Mouse (Mus musculus) c-Kit-positive CD71-positive TER-119-negative erythroid progenitor cells, embryonic 14.5 days (primary cell): ENCODE results near the gene Disc1.

Experiments
- DNase-seq: peaks from one replicate; pipeline ENCODE4 v3.0.0-alpha.2; 2013; ENCODE audit warnings: low read depth

Gene Disc1

DNA sequence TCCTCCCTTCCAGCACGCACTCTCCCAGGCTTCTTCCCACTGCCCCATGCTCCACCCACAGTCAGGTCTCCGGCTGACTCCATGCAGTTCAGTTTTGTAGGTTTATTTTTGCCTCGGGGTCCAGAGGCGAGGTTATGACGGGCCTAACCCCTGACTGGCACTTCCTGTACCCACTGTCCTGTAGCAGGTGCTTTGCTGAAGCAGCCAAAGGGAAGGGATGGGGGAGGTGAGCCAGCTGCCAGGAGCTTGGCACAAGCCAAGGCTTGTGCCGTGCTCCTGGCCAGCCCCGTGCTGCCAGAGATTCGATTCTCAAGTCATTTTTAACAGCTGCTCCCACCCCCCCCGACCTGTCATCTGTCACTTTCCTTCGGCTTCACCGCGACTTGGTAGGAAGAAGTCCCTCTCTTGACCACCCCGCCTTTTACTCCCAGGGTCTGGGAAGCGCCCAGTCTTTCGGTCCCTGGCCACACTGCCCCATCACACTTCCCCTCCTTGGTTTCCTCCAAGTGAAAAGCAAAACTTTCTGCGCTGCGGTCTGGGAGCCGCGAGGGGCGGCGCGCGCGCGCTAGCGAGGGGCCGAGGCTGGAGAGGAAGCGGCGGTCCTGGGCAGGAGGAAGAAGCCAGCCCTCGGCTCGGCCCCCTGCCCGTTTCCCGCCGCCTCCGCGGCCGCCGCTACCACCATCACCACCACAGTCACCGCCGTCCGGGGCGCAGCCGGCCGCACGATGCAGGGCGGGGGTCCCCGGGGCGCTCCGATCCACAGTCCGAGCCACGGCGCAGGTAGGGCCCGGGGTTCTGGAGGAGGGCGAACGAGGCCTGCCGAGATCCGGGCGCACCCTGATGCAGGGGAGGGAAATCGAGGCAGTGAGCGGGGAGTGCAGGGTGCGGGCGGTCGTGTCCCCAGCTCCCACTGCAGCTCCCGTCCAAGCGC, at the start of gene Disc1:
Gene Disc1 (plus strand): TSS at position 691 of the 931 bp plus-strand sequence.
- no peak for DNase-seq

DNA sequence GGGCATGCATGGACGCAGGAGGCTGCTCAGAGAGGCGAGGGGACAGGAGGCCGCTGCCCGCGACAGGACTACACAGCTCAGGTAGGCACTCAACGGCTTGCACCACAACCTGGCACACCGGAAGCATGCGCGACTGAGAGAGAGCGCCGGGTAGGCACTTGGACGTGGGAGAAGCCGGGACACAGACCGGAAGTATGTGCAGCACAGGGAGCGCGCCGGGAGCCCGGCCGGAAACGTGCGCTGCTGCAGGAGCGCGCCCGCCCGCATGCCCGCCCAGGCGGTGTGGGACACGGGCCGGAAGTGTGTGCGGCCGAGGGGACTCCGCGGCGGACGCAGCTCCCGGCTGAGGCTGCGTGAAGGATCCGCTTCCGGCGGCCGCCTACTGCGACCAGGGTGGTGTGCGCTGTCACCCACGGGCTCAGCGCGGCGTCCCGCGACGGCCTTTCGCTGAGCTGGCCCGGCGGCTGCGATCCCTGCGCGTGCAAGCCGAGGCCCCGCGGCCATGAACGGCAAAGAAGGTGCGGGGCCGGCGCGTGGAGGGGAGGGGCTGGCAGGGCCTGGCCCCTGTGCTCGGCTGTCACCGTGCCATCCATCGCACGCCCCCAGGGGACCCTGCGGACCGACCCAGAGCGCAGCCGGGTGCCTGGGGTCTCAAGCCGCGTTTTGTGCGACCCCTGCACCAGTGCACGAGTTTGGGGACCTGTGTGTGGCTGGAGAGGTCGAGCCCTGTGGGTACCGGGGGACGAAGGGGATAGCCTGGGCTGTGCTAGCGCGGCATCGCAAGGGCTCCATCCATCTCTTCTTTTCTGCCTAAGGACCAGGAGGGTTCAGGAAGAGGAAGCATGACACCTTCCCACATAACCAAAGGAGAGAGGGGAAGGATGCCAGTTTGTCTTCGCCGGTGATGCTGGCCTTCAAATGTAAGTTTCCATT, 41.0 kb upstream of the Disc1 start, which contains the start of gene Tsnax:
Gene Tsnax (plus strand): TSS at position 303 of the 933 bp plus-strand sequence.
- DNase-seq: peak; percentile 67

DNA sequence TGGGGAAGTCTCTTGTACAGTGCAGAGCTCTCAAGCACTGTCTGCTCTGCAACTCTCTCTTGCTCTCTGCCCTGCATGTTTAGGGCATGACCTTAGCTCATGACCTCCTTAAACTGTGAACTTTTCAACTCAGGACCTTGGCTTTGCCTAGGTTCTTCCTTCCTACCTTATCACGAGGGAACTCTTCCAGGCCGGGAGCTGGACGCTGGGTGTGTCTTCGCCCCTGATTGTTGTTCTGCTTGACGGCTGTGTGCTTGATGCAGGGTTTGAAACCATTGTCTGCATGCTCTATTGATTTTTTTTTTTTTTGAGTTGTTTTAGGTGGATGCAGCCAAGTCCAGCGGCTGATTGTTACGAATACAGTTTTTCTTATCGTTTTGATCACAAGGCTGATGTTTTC, 29.9 kb upstream of the Disc1 start:
- no peak for DNase-seq

DNA sequence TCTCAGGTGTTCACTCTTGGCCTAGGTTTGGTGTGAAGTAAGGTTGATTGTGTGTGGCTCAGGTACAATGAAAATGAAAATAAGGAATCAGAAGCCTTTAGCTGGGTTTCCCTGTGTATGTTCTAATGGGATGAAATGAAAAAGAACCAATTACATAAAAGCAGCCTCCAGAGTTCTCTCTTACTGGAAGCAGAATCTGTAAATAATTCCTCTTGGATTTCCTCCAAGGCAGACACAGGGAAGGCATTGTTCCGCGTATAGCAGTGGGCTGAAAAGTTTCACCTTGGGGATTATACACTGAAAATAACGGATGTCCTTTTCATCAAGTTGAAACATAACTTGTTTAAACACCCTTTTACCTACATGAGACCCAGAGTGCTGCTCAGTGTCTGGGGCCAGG, 26.8 kb upstream of the Disc1 start:
- no peak for DNase-seq

DNA sequence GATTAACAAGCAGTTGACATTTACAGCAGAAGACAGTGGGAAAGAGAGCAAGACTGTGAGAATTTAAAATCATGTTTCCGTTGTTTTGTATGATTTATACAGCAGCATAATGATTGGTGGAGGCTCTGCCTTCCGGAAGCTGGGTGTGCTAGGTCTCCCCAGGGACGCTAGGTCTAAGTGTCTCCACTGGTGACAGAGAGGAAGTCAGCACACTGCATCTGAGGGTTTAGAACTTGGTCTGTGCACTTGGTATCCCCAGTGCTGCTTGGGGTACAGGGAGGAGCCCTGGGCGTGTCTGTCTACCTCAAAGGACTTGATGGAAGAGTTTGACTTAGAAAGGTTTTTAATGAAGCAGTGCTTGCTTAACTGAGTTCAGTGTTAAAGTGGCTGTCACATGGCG, 25.2 kb upstream of the Disc1 start:
- no peak for DNase-seq

DNA sequence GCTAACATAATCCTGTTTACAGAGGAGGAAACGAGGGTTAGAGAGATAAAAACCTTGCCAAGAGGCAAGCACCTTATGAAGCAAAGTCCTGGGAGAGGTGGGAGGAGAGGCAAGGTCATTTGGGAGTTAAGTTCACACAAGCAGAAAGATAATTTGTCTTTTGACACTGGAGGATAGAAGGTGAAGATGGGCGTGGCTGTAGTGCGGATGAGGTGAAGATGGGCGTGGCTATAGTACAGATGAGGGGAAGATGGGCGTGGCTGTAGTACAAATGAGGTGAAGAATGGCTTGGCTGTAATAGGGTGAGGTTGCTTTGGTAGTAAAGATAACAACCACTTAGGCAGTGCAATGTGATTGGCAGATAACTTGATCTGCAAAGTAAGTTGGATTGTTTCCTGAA, 22.7 kb upstream of the Disc1 start:
- DNase-seq: peak; percentile 71

DNA sequence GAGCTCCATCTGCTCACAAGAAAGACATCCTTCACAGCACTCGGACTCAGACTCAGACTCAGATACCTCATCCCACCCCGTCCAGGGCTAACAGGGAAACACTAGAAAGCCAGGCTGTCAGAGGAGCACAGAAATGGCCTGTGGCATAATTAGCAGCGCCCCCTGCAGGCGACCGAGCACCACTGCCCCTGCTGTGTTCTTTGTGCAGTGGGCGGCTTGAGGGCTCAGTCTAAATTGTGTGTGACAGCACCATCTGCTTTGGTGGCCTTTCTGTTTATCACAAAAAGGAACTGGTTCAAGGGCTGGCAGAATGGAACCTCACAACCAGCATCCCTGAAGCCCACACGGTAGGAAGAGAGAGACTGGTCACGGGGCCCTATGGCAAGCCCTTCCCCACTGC, 19.3 kb upstream of the Disc1 start:
- peak; percentile 34 for DNase-seq

DNA sequence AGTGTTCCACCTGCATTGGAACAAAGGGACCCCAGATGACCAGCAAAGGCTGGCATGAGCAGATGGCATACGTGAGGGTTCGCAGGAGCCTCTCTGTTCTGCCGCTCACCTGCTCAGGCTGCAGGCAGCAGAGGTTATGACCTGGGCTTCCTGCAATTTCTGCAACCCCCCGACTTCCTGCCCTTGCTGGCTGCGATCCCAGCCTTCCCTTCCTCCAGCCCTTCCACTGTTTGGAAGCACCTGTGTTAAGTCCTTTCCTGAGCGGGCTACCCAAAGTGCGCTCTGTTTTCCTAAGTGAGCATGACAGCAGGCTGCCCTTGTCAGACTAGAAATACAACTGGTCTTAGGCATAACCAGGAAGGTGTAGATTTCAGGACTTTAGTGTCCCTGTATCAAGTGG, 16.9 kb upstream of the Disc1 start:
- no peak for DNase-seq

DNA sequence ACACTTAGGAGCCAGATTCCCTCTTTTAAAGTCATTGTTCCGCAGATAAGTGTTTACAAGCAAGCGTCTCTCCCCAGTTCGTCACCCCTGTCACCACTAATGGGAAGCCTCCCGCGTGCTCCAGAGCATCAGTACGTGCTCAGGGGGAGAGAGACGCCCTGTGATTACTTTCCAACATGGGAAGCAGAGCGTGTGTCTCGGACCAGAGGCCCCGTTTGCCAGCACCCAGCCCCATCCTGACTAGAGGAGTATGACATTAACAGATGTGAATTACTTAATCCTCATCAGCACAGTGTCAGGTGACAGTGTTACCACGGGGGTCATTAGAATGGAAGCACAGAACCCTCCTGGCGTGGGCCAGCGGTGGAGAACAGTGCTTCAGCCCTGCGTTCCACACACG, 15.3 kb upstream of the Disc1 start:
- DNase-seq: no peak

DNA sequence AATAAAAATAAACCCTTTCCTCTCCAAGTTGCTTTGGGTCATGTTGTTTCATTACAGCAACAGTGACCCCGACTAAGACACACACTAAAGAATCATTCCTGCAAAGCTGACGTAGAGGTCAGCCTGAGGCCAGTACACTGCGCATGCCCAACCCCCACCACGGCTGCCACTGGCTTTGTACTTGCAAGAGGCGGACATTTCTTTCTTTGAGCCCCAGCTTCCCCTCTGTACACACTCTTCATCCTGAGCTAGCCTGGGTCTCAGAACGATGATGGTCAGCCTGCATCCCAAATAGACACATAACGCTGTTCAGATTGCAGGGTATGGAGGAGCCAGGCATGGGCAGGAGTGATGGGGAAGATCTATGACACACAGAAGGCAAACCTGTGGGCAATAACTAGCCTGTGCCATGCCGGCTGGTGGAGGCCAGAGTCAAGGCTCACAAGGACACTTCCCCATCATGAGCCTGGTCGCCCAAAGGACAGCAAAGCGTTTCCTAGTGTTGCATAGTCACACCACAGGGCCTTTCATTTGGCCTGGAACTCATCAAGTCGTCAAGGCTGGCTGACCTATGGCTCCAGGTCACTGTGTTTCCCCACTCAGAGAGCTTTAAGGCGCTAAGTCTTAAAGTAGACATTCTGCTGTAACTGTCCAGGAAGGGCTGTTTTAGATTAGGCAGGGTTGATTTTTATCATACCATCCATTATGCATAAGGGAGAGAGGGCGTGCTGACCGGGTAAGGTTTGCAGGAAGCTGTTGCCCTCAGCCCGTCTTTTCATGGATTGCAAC, 13.2 kb upstream of the Disc1 start:
- no peak for DNase-seq

DNA sequence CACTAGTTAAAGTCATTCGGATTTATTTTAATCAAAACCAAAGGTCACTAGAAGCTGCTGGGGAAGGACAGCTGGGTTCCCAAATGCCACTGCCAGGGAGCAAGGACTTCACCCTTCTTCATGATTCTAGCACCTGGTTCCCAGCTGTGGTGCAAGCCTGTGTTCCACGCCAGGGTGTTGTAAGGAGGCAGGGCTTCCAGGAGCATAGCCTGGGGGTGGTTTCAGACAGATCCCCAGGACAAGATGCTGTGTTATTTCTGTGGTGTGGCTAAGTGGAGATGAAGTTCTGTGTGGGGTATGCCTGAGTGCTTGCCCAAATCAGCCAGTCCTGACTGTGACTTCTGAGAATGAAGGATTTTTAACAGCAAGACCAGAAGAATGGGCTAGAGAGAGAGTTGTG, 12.5 kb upstream of the Disc1 start:
- no peak for DNase-seq

DNA sequence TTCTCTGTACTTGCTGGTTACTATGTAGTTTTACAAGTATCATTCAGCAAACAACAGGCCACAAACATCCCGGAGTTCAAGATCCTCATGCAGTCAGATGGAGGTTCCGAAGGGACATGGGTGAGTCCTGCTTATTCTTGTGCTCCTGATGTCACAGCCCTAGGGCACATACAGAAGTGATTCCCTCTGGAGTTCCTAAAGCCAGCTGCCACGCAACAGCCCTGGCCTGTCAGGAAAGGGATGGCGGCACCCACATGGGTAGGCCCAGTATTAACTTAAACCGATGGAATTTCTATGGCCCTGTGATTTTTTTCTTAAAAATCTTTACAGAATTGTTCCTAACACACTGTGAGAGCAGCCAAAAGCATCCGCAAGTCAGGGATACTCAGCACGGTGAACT, 10.6 kb upstream of the Disc1 start:
- DNase-seq: no peak

DNA sequence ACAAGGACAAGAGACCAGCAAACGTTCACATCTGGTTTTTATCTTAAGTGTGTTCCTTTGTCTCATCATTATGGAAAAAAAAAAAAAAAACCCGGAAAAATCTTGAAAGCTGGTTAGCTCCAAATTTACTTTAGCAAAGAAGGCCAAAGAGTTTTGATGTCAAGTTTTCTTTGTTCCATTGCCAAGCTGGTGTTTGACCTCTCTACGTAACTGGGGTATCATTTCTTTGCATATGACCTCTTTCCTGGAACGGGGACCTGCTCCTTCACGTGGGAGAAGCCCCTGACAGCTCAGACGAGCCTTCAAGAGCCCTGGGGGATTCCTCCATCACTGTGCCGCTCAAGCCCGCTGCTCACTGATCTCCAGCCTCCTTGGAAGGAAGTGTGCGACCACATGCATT, 10.1 kb upstream of the Disc1 start:
- no peak for DNase-seq

DNA sequence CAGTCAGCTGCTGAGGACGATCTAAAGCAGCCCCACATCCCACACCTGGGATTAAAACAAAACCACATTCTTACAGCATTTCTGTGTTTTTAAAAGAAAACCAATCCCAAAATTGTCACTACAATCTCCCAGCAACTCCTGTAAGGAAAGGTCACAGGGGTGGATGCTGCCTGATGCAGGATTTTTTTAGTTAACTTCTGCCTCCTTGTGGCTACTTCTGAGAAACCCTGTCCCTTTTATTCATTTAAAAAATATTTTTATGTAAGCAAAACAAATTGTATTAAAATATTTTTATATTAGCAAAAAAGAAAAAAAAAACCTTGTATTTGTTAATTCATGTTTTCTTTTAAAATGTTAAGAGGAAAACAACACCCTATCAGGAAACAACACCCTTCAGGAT, 8.2 kb upstream of the Disc1 start:
- DNase-seq: no peak

DNA sequence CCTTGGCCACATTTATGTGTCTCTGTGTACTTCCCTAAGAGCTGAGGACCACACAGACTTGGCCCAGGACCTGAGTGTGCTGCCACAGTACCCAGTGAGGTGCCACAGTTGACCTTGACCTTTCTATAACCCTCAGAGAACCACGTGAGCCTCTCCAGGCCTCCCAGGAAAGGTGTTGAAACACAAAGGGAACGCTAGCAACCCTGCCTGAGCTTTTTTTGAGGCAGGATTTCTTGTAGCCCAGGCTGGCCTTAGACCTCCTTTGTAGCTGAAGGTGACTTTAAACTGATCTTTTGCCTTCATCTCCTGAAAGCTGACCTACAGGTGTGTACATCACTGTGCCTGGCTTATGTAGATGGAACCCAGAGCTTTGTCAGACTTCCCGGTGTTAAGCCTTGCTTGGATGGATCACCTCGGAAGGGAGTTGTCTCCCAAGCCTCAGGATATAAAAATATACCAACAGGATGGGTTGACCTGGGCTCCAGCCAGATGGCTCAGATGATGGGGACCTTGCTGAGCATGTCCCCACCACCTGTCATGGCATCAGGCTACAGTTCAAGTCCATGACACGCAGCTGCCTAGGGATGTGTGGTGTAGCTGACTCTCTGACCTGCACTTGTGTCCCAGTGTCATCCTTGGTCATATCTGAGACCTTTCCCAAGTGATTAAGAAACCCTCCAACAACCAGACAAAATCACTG, 4.8 kb upstream of the Disc1 start:
- no peak for DNase-seq

DNA sequence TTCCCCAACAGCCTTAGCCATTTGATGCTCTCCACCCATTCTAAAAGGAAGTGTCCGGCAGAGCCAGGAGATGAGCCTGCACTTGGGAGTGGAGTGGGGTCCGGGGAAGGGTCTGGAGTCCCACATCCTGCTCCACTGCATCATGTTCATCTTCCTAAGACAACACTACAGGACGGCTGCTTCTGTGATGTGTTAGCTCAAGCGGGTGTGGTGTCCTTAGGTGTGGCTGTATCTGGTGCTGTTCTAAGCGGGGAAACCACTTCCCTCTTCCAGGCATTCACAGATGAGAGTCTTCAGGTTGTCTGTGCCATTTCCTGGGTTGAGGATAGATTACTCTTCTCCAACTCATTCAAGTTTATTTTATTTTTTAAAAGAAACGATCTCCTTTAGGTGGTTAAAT, 4.2 kb upstream of the Disc1 start:
- no peak for DNase-seq

DNA sequence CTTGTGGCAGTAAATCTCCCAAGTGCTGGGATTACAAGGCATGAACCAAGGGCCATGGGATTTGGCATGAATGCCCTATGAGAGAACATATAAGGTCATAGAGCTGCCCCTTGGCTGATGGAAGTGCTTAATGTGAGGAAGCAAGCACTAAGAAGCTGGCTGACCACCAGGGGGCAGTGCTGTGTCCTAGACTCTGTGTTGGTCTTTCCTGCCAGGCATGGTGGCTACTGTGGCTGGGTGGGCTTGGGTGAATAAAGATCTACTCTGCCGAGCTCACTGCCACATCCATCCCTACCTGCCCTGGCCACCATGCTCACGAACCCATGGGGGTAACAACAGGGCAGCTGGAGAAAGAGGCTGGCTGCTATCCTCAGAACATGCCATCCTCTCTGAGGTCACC, 2.0 kb upstream of the Disc1 start:
- peak; percentile 32 for DNase-seq

DNA sequence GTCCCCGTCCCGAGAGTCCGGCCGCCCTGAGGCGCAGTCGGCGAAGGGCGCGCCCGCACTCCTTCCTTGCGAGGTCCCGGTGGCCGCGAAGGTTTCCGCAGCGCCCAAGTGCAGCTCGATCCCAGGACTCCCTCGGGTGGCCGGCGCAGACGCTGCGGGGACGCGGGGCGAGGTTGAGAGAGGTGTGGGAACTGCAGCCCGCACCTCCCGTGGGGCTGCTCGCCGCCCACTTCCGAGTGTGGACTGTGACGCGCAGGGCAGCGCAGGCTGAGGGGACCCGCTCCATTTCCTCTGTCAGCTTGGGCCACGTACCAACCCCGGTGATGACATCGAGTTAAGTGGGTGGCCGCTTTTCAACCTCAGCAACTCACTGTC, 428 bp downstream of the Disc1 start:
- no peak for DNase-seq

DNA sequence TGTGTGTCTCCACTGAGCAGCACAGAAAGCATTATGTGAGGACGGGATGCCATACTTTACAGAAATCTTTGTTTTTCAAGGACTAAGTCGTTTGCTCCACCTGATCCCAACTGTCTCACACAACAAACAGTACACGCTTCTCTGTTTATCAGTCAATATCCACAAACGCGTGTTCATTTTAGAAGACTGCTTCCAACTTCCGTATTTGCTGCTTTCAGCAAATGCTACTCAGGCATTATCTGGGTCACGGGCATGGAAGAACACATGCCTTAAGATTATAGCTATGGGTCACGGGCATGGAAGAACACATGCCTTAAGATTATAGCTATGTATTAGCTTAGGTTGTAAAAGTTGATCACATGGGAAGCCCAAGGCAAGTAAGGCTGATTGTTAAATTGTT, 6.9 kb downstream of the Disc1 start:
- no peak for DNase-seq

DNA sequence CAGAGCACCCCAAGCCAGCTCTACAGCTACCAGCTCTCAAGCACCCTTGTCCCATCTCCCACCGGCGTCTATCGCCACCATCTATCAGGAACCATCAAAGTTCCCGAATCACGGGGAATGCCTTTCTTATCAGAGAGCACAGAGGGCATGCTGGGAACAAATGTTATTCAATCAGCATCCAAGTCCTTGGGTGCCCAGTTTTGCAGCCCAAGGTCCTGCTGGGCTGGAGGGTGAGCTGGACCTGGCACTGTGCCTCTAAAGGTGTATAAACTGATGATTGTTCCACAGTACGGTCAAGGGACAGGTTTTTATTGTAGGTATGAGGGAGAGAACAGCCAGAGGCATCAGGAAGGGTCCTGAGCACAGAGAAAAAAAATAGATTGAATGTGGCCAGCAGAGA, 11.6 kb downstream of the Disc1 start:
- DNase-seq: no peak

DNA sequence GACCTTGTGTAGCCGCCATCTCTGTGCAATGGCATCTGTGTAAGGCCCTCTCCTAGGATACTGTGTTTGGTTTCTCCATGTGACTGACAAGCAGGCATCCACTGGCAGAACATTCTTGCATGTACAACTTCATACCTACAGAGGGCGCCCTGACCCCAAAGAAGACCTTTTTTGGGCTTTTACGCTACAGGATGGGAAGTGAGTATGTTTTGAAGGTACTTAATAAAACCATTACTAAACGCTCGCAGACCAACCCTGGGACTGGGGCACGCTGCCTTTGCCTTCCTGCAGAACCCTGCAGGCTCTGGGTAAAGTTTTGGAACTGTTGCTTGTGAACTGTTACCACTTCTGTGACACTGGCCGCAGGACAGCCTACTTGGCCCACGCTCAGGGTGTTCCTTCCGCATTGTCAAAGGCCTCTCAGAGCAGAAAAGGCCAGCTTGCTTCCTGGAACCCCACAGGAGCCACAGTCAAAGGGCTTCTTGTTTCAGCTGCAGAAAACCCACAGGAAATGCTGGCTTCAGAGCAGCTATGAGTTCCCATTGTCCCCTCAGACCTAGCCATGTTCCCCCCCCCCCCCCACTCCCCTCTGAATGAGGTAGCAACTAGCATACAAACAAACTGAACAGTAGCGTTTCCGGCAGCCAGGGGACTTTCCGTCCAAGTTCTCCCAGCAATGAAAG, 13.1 kb downstream of the Disc1 start:
- DNase-seq: peak; percentile 27
